Mouse (Mus musculus) heart, postnatal 14 days (tissue): ENCODE results near the gene Tcp11. TPM values are rescaled to one million over a fixed set of nuclear protein-coding genes. Genes with fewer than 3 reads are reported as not detected.

ENCODE experiments used
- DNase-seq, 2 experiments: peaks; one replicate each; pipeline ENCODE4 v3.0.0; 2021 to 2022
- intact Hi-C: fragments of 180-260 bp; cut with DNase I; formaldehyde crosslinking; loops from one replicate; pipeline ENCODE4 v1.15.1; 2025
- long read RNA-seq, 2 experiments: library from polyadenylated mRNA; stranded (forward); transcript quantifications; one replicate each; pipeline ENCODE4 v2.0.0; 2021
- total RNA-seq, 2 experiments: library from RNA; stranded (reverse); gene quantifications; 2 replicates each; pipeline ENCODE4 v1.2.3; 2021

Tcp11 gene
- total RNA-seq: not detected
- long read RNA-seq, experiment 1: 0 reads
- long read RNA-seq, experiment 2: 0 reads

DNA sequence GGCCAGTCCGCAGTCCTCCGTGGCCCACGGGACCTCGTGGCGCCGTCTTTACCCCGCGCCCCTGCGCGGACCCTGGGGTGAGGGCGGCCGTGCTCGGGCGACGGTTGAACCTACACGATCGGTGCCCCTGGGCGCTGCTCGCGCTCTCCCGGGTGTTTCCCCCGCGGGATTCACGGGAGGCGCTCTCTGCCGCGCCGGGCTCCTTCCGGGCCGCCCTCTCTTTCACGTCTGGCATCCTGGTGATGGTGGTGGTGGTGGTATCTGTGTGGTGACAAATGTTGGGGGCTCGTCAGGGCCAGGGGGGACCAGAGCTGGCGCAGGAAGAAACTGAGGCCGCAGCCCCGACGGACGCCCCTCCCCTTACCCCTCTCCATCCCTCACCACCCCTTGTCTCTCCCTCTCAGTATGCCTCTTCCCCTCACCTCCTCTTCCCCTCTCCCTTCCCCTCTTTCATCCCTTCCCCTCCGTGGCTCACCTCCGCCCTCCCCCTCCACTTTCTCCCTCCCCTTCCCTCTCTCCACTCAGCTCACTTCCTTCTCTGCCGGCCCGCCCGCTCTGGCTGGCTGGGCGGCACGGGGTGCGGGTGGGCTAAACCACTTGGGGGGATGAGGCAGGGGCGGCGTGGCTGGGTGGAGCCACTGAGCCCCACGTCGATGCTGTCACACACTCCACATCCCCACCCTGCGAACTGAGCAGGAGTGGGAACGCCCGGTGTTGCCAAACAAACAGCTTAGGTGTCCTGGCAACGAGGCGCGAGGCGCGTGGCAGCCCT is at the start of gene Tcp11:
TSS of gene Tcp11 (minus strand) at position 595 of the 772 bp plus-strand sequence.
- DNase-seq: peak; percentile 38 to 40
- intact Hi-C loops: loop anchor here (10.0 kb wide), 1 partner anchor 225 kb away; no protein-coding TSS in a partner anchor

GRCm38 (mm10) chr17:28129796-28130195 is 49.4 kb upstream of the Tcp11 start:
- intact Hi-C loops: no loop called here
- no peak for DNase-seq

DNA sequence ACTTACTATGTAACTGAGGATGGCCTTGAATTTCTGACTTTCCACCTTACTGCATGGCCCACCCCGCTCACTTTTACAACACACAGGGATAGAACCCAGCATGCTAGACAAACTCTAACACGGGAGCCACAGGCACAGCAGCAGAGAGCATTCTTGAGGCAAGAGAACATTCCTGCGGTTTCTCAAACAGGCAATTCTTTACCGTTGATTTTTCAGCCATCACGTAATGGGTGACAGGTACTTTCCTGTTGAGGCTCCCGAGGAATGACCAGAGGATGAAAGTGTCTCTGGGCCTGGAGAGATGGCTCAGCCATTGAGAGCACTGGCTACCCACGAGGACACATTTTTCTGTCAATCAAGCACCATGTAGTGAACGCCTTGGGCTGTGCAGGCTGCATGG is 43.9 kb upstream of the Tcp11 start:
- intact Hi-C loops: no loop called here
- DNase-seq: no peak

DNA sequence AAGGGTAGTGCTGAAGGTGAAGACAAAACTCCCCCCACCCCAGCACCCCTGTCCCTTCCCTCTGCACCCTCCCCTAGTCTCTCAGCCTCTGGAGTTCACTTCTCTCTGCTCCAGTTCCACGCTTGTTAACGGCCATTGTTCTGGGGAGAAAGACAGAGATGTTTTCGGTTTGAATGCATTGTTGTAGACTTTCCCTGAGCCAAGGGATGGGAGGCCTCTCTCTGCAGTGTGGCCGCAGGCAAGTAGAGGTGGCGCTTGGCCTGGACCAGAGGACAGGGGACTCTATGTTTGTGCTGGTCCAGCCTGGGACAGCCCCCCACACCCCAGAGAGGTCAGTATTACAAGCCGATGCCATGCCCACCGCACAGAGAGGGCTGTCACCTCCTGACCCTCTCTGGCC is 43.2 kb upstream of the Tcp11 start:
- DNase-seq: no peak
- intact Hi-C loops: no loop called here

DNA sequence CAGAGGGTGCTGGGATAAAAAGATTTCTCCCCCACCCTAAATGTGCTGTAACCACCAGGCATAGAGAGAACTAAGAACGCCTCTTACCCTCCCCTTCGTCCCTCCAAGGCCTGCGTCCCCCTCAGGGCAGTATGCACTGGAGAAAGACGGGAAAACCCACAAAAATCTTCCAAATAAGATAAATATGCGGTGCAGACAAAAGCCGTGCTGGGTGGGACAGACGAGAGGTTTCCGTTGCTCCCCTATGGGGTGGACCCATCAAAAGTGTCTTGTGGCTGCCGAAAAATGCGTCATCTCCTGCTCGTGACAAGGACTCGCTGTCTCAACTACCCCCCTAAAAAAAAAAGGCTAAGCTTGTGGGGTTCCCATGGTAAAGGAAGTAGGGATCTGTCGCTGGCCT is 42.5 kb upstream of the Tcp11 start:
- intact Hi-C loops: no loop called here

DNA sequence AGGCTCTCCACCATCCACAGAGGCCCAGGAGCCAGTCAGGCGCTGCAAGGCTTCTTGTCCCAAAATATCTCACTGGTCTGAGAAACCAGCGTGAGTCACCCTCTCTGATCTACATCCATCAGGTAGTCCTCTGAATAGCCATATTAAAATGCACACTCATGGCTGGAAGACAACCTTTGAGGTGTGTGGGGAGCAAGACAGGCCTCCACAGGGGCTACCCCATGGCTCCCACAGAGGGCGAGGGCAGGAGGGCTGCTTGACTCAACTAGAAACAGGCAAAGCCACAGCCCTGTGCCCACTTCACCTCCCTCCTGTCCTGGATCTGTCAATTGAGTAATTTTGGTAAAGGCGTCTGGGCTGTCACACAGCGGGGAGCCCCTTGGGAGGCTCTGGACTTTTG is 40.0 kb upstream of the Tcp11 start:
- no peak for DNase-seq
- intact Hi-C loops: no loop called here

More for the DNA sequence above, 42.5 kb upstream of the Tcp11 start:
- no peak for DNase-seq

GRCm38 (mm10) chr17:28117451-28118209 is 37.2 kb upstream of the Tcp11 start:
- intact Hi-C loops: no loop called here
- peak; percentile 47 to 61 for DNase-seq

DNA sequence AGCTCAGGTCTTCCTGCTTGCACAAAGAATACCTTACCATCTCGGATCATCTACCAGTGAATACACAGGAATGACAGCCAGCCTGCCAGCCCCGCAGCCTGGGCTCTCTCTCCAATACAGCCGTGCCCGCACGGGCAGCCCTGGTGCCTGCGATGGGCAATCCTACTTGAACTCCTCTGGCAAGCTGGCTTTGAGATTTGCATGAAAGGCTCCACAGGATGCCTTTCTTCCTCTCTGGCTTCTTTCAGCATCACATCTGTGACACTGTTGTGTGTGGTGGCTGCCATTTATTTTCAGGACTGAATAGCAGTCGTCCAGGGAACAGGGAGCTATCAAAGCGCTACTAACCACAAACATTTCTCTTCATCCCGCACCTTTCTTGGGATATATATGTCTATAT is 35.9 kb upstream of the Tcp11 start:
- DNase-seq: no peak
- intact Hi-C loops: no loop called here

GRCm38 (mm10) chr17:28112266-28112665 is 31.8 kb upstream of the Tcp11 start:
- no peak for DNase-seq
- intact Hi-C loops: no loop called here

- intact Hi-C loops: no loop called here
- DNase-seq: no peak
Observed at GRCm38 (mm10) chr17:28107275-28107674, 26.8 kb upstream of the Tcp11 start.

DNA sequence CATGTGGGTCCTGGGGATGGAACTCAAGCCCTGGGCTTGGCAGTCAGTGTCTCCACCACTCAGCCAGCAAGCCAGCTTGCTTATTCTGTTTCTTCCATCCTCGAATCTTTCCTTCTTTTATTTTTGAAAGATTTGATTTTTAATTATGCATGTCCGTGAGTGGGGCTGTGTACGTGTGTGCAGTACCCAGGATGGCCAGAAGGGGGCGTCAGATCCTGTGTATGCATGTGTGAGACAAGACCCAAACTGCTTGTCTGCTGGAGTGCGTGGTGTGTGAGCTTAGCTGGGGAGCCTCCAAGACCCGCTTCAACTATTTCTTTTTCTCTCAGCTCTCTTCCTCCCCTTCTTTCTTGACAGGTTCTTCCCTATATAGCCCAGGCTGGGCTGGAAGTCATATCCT is 25.9 kb upstream of the Tcp11 start:
- no peak for DNase-seq

GRCm38 (mm10) chr17:28104416-28104815 is 24.0 kb upstream of the Tcp11 start:
- intact Hi-C loops: no loop called here

More for the DNA sequence above, 25.9 kb upstream of the Tcp11 start:
- intact Hi-C loops: no loop called here

GRCm38 (mm10) chr17:28101902-28102319 is 21.5 kb upstream of the Tcp11 start:
- no peak for DNase-seq
- intact Hi-C loops: no loop called here

More at GRCm38 (mm10) chr17:28104416-28104815, 24.0 kb upstream of the Tcp11 start:
- DNase-seq: no peak

DNA sequence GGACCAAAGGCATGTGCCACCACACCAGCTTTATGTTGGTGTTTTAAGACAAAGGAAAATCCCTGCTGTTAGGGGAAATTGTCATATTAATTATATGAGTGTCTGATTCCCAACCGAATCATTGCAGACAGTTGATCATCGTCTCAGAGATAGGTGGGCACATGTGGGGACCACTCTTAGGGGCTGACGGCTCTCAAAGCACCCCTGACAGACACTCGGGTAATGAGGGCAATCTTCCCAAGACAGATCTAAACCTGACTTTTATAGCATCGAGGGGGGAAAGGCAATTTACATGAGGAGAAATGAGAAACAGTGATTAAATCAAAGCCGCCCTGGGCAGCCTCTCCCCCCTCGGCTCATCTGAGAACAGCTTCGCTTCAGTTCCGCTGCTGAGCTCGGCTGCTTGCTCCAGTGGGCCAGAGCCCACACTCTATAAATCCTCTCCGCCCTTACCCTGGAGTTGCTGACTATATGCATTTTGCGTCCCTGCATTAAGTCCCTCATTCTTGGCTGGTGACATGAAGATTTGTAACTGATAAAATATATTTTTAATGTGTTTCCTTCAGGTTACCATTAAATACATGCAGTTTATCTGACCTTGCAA is 20.9 kb upstream of the Tcp11 start:
- no peak for DNase-seq
- intact Hi-C loops: no loop called here

- intact Hi-C loops: no loop called here
- DNase-seq: no peak
Observed at GRCm38 (mm10) chr17:28100669-28101068, 20.2 kb upstream of the Tcp11 start.

- no peak for DNase-seq
- intact Hi-C loops: no loop called here
Observed at GRCm38 (mm10) chr17:28099086-28099485, 18.6 kb upstream of the Tcp11 start.

GRCm38 (mm10) chr17:28097308-28097707 is 16.9 kb upstream of the Tcp11 start:
- intact Hi-C loops: no loop called here
- no peak for DNase-seq

GRCm38 (mm10) chr17:28096418-28096817 is 16.0 kb upstream of the Tcp11 start:
- no peak for DNase-seq
- intact Hi-C loops: no loop called here

DNA sequence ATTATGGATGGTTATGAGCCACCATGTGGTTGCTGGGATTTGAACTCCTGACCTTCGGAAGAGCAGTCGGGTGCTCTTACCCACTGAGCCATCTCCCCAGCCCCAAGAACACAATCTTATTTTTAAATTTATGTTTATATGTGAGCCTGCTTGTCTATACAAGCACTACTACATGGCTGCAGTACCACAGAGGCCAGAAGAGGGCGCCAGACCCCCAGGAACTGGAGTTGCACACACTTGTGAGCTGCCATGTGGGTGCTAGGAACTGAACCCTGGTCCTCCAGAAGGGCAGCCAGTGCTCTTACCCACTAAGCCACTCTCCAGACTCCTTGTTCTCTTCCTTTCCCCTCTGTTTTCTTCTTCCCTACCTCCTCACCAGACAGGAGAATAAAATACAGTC is 13.4 kb upstream of the Tcp11 start:
- no peak for DNase-seq
- intact Hi-C loops: no loop called here

- intact Hi-C loops: no loop called here
- no peak for DNase-seq
Observed at GRCm38 (mm10) chr17:28092297-28092696, 11.9 kb upstream of the Tcp11 start.

GRCm38 (mm10) chr17:28088718-28089117 is 8.3 kb upstream of the Tcp11 start:
- intact Hi-C loops: loop anchor here (10.0 kb wide), 1 partner anchor 216 kb away; no protein-coding TSS in a partner anchor
- DNase-seq: no peak
